Mouse (Mus musculus) liver (tissue): ENCODE results near the gene Gorasp1.

Experiments
- DNase-seq: peaks from one replicate; pipeline ENCODE4 v3.0.0-alpha.2; 2020; ENCODE audit warnings: mixed read lengths

Gene Gorasp1

GRCm38 (mm10) chr9:119937005-119937773 is at the start of gene Gorasp1, which contains the start of gene Ttc21a:
TSS of gene Gorasp1 (minus strand) at chr9:119937565.
TSS of gene Ttc21a (plus strand) at chr9:119937606.
- DNase-seq = peak; percentile 90

GRCm38 (mm10) chr9:119985881-119986574 is 48.7 kb upstream of the Gorasp1 start:
- no peak for DNase-seq

DNA sequence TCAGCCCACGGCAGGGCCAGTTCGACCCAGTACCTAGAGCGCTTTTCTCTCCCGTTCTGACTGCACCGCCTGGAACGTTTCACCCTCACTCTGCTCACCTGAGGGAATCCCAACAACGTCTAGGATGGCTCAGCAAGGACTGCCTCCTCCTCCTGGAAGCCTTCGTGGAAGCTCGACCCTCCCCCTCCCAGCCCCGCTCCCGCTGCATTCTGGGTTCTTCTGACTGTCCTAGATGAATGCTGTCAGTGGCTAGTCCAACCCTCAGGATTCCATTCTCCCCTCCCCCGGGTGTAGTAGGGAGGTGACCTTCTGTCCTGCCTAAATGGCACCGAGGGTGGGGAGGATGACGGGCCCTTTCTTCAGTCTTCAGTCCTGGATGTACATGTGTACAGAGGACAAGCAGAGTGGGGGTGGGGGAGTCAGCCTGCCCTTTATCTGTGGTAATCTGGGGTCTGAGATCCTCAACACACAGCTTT is 47.2 kb upstream of the Gorasp1 start, which contains the start of gene Csrnp1:
Gene Csrnp1, minus strand, starts transcription at position 123 of the 476 bp plus-strand sequence.
- no peak for DNase-seq

DNA sequence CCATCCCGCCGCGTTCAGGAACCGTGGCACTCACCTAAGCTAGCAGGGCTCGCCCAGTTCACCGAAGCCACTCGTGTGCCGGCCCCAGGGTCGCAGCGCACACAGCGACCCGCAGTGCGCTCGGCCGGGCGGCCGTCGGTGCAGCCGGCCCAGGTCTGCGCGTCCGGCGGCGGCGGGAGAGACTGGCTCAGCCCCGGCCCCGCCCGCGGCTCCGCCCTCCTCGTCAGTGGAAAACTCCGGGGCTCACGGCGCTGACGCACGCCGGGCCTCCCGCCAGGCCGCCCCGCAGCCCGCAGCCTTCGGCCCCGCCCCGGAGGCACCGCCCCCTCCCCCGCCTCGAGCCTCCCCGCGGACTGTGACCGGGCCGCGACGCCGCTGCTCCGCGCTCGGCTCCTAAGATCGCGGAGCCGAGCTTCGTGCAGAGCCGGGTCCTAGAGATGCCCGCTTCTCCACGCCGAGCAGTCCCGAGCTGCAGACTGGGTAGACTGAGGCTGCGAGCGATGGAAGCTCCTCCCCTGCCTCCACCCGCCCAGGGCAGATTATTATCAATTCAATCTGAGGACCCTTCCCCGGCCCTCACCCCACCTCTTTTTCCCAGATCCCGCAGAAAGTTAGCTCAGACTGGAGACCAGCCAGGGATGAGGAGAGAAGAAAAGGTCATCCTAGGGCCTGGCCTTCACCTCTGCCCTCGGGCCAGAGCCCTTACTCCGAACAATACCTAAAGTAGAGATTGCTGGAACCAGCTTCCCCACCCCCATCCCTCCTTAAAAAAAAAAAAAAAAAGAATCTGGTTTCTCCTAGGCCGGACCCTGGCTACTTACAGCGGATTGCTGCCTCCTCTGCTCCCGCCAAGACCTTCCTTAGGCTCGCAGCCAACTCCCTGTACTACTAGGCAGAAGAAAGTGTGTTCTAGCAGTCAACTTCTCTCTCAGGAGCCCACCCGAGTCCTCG is 46.5 kb upstream of the Gorasp1 start:
- DNase-seq = peak; percentile 91

DNA sequence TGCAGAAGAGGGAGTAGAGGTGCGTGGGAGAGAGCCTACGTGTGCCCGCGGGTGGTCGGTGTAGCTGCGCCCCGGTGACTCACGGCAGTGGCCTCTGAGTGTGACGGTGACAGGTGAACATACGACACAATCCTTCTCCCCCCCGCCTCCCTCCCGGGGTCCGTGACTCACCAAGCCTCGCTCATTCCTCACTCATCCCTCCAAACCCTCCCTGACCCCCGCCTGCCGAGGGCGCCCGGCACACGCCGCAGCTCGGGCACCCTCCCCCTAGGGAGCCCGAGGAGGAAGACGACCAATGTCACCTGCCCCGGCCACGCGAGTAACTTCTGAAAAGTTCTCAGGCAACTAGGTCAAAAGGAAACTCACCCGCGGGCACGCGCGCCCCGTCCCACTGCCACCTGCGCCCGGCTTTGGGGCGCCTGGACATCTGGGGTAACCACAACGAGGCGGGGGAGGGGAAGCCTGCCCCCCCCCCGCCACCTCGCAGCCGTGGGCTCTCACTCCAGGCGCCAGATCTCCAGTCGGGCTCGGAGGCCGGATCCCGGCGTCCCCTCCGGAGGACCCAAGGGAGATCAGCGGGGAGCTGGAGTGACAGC is 45.7 kb upstream of the Gorasp1 start:
- DNase-seq = no peak

GRCm38 (mm10) chr9:119982241-119982811 is 45.0 kb upstream of the Gorasp1 start:
- DNase-seq = peak; percentile 61

GRCm38 (mm10) chr9:119981183-119982179 is 44.1 kb upstream of the Gorasp1 start:
- DNase-seq = peak; percentile 65

DNA sequence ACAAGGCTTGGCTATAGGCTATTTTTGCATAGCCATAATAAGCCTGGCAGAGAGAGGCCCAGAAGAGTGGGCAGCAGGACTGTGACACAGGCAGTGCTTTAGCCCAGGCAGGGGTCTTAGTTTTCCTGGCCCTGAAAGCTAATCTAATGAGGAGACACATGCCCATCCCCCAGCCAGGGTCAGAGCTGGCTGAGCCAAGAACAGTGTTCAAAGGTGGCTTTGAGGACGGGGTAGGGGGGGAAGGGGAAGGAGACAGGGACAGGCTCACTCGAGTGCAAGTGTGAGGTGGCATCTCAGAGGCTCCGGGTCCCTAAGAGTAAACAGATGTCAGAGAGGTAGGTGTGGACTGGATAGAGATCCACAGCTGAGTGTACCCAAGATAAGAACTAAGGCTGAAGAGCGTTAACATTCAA is 43.4 kb upstream of the Gorasp1 start:
- DNase-seq = no peak

DNA sequence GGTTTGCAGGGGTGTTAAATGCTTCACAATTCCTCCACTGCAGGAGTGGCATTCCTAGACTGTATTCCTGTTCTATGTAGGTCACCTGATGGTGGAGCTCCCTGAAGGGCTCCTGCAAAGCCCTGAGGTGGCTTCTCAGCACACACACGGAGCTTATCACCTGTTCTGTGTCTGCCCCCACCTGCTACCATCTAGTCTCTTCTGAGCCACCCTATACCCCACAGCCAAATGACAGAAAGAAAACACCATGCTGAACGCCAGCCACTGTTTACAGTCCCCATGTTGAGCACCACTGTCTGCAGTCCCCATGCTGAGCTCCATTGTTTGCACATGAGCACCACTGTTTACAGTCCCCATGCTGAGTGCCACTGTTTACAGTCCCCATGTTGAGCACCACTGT is 42.4 kb upstream of the Gorasp1 start:
- no peak for DNase-seq

GRCm38 (mm10) chr9:119978811-119979441 is 41.6 kb upstream of the Gorasp1 start:
- DNase-seq = no peak

- DNase-seq = no peak
Observed at GRCm38 (mm10) chr9:119978151-119978810, 40.9 kb upstream of the Gorasp1 start.

GRCm38 (mm10) chr9:119977557-119978060 is 40.2 kb upstream of the Gorasp1 start:
- DNase-seq = no peak

DNA sequence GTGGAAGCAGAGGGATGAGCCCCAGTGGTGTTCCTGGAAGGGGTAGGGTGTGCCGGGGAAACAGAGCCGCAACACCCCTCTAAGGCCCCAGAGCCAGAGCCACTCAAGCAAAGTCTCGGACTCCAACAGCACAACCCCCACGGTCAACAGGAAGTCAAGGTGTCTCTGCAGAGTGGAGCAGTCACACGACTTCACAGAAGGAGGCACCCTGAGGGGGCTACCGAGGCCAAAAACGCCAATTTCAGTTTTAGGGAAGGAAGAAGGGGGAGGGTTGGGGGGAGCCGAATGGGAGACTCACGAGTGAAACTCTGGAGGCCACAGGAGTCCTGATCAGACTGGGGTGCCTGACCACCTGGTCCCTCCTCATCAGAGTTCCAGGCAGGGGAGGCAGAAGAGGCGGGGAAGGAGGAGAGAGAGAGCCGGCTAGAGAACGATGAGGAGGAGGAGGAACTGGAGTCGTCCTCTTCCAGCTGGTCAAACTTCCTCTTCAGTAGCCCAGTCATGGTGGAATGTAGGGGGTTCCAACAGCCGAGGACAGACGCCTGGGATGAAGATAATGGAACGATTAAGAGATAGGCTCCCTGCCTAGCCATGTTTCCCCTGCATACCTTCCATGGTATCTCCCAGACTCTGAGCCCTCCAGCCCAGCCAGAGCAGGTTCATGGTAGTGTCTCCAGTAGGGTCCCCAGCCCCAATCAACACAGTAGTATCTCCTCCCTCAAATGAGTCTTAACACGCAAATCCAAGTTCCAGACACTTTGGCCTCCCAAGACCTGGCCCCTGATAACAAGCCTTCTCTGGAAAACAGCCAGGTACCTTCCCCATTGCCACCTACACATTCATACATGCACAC is 39.6 kb upstream of the Gorasp1 start:
- no peak for DNase-seq

GRCm38 (mm10) chr9:119975286-119975685 is 37.9 kb upstream of the Gorasp1 start:
- DNase-seq = no peak

GRCm38 (mm10) chr9:119974609-119975008 is 37.2 kb upstream of the Gorasp1 start:
- DNase-seq = no peak

DNA sequence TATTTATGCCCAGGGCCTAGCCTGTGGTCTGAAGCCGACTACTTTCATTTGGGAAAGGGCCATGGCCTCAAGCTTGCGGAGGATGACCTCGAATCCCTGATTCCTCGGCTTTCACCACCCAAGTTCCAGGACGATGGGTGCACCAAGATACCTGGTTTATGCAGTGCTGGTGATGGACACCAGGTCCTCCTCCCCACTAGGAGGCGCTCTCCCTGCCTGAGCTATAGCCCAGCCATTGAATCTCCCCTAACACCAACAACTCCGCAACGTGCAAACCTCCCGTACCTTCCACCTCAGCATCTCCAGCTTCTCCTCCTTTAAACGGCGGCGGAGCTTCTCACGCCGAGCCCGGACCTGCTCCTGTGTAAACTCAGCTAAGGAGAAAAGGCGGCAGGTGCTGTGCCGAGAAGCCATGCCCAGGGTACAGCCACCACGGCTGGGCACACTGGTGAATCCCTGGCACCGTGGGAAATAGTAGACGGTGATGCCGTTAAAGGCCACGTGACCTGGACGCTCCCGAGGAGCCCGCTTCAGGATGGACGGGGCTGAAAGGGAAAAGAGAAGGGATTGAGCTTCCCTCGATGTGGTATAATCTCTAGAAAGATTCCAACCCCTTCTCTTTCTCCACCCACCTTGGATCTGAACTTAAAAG is 36.6 kb upstream of the Gorasp1 start:
- no peak for DNase-seq

DNA sequence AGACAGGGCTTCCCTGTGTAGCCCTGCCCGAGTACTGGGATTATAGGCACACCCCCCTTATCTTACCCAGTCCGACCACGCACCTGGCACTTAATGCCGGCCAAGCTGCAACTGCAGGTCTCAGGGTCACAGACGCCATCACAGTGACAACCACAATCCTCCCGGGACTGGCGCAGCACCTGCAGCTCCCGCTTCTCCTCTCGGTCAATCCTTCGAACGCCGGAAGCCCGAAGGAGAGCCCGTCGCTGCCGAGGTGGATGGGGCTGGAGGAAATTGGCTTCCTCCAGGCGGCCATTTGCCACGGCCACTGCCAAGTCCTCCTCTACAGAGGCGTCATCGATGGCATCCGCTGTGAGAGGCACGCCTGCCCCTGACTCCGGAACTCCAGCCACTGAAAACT is 35.9 kb upstream of the Gorasp1 start:
- DNase-seq = no peak

- DNase-seq = no peak
Observed at GRCm38 (mm10) chr9:119972582-119972981, 35.2 kb upstream of the Gorasp1 start.
